Mouse (Mus musculus) ES-Bruce4 (cell line): Measurements from ENCODE around the gene Fbxw22. TPM values are rescaled to one million over a fixed set of nuclear protein-coding genes. Genes with fewer than 3 reads are reported as not detected.
"Not testable (repeated sequence)": the region's sequence is repeated elsewhere in the genome, so short reads cannot be mapped to it uniquely, and the experiment has no call there.

Experiments
- H3K27ac ChIP-seq: 2 replicates; pipeline ENCODE4 v1.5.1; 2012; ENCODE audit warnings: low read length, inconsistent platforms; ENCODE audit not compliant: insufficient read depth
- H3K27me3 ChIP-seq: 2 replicates; pipeline ENCODE4 v1.6.1; 2012; ENCODE audit warnings: mild to moderate bottlenecking, low read length, inconsistent platforms; ENCODE audit not compliant: control insufficient read depth, poor library complexity, insufficient read depth, severe bottlenecking
- H3K36me3 ChIP-seq: 2 replicates; pipeline ENCODE4 v1.6.1; 2012; ENCODE audit warnings: inconsistent platforms, mild to moderate bottlenecking, low read length, moderate library complexity; ENCODE audit not compliant: control insufficient read depth, poor library complexity, insufficient read depth, severe bottlenecking
- H3K4me1 ChIP-seq: one replicate; pipeline ENCODE4 v1.8.1; 2011; ENCODE audit warnings: low read length; ENCODE audit not compliant: control insufficient read depth, insufficient read depth
- H3K4me3 ChIP-seq: 2 replicates; pipeline ENCODE4 v1.5.1; 2011; ENCODE audit warnings: low read depth, mild to moderate bottlenecking, low read length
- H3K9ac ChIP-seq: 2 replicates; pipeline ENCODE4 v1.6.1; 2012; ENCODE audit warnings: low read depth, mild to moderate bottlenecking, inconsistent platforms; ENCODE audit not compliant: poor library complexity, severe bottlenecking
- H3K9me3 ChIP-seq: replicated peaks from 2 replicates; pipeline ENCODE4 v1.6.1; 2012; ENCODE audit warnings: mild to moderate bottlenecking, low read length, inconsistent platforms; ENCODE audit not compliant: control insufficient read depth, poor library complexity, insufficient read depth, severe bottlenecking
- CTCF ChIP-seq: IDR thresholded peaks from one replicate; pipeline ENCODE4 v1.8.1; 2011; ENCODE audit warnings: low read depth, low read length
- EP300 ChIP-seq: IDR thresholded peaks from 2 replicates; pipeline ENCODE4 v1.6.1; 2011; ENCODE audit warnings: low read depth, low read length; ENCODE audit not compliant: insufficient read depth
- POLR2A ChIP-seq: IDR thresholded peaks from one replicate; pipeline ENCODE4 v1.8.1; 2011; ENCODE audit warnings: low read length; ENCODE audit not compliant: insufficient read depth
- polyA plus RNA-seq: library from polyadenylated mRNA; stranded (reverse); fragments of >200 nt; gene quantifications from 2 replicates; pipeline ENCODE4 v1.2.4, GENCODE M21; 2011; ENCODE audit warnings: low read depth; ENCODE audit not compliant: missing spikeins, insufficient read depth, insufficient read length

Fbxw22 gene
- not detected in 2 replicates for polyA plus RNA-seq

DNA sequence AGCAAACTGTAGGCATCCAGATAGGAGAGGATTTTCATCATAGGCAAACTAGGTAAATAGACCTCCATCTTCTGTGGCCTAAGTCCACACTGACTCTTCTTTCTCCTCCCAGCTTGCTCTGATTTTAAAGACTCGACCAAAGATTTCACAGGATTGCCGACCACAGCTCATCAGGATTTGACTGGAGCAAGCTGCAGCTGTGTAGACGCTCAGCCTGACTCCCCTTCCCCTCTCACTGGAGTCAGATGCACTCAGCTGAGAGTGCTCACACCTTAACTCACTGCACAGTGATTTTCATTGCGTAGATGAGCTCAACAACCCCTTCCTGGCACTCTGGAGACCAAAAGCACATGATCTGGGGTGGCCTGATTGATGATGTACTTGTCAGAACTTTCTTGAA is at the start of gene Fbxw22:
Fbxw22 (minus strand) TSS at position 101 of the 400 bp plus-strand sequence.
- not testable (repeated sequence) for H3K9me3 ChIP-seq, H3K4me3 ChIP-seq, H3K9ac ChIP-seq, H3K27ac ChIP-seq, H3K36me3 ChIP-seq, H3K27me3 ChIP-seq, H3K4me1 ChIP-seq

DNA sequence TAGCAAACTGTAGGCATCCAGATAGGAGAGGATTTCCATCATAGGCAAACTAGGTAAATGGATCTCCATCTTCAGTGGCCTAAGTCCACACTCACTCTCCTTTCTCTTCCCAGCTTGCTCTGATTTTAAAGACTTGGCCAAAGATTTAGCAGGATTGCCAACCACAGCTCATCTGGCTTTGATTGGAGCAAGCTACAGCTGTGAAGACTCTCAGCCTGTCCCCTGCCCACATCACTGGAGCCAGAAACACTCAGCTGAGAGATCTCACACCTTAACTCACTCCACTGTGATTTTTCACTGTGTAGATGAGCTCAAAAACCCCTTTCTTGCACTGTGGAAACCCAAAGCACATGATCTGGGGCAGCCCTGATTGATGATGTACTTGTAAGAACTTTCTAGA is 44.9 kb upstream of the Fbxw22 start, which contains the start of gene Fbxw16:
Fbxw16 (minus strand) TSS at position 101 of the 400 bp plus-strand sequence.
- no peak for TF ChIP-seq CTCF
- no peak for TF ChIP-seq POLR2A
- no peak for TF ChIP-seq EP300
- no peak within 1 kb of the TSS for H3K9ac ChIP-seq
- H3K36me3 ChIP-seq, result no peaks in the 10 kb centered on the region
- H3K4me1 ChIP-seq, result no peaks in the 10 kb centered on the region
- no peak within 1 kb of the TSS for H3K27ac ChIP-seq
- no peak within 1 kb of the TSS for H3K4me3 ChIP-seq
- H3K9me3 ChIP-seq, result no peaks in the 10 kb centered on the region
- no peaks in the 10 kb centered on the region for H3K27me3 ChIP-seq

DNA sequence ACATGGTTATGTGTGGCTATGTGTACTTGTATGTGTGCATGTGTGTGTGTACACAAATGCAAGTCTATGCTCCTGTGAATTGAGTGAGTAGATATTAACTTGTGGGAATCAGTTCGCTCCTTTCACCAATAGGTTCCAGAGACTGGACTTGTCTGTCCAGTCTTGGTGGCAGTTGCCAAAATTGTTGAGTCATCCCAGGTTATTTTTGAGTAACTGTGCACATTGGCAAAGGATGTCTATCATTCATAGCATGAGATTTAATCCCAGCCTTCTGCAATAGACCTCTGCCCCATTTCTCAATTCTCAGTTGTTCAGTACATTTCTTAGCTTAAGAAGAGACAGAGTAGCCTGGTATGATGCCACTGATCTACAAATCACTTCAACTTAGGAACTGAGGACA is 28.9 kb upstream of the Fbxw22 start:
- Histone ChIP-seq H3K27me3 (no peaks in the 10 kb centered on the region), H3K36me3 (no peaks in the 10 kb centered on the region), H3K9ac (no peak overlapping the region), H3K9me3 (no peaks in the 10 kb centered on the region), H3K4me1 (no peaks in the 10 kb centered on the region), H3K4me3 (no peak overlapping the region), H3K27ac (no peak overlapping the region)
- TF ChIP-seq POLR2A, result no peak
- TF ChIP-seq CTCF, result no peak
- TF ChIP-seq EP300, result no peak

GRCm38 (mm10) chr9:109339559-109339958 is 64.5 kb downstream of the Fbxw22 start, which contains the start of gene Fbxw28:
Fbxw28 (minus strand) TSS chr9:109339659.
- H3K27me3 ChIP-seq, H3K9me3 ChIP-seq, H3K9ac ChIP-seq: not testable (repeated sequence)

More at GRCm38 (mm10) chr9:109339559-109339958, 64.5 kb downstream of the Fbxw22 start, which contains the start of gene Fbxw28:
- not testable (repeated sequence) for H3K27ac ChIP-seq, H3K36me3 ChIP-seq, H3K4me1 ChIP-seq, H3K4me3 ChIP-seq

Other genes starting within 250 kb of the Fbxw22 start
- gene Fbxw21, start 242.3 kb downstream of the Fbxw22 start, polyA plus RNA-seq, result not detected in 2 replicates
- not detected in 2 replicates for gene Fbxw13, start 208.3 kb downstream of the Fbxw22 start, polyA plus RNA-seq
- gene Fbxw20, start 169.5 kb downstream of the Fbxw22 start, polyA plus RNA-seq, result not detected in 2 replicates
- not detected in 2 replicates for gene Fbxw14, start 116.6 kb downstream of the Fbxw22 start, polyA plus RNA-seq
- not detected in 2 replicates for gene Fbxw28, start 64.6 kb downstream of the Fbxw22 start, polyA plus RNA-seq
- not detected in 2 replicates for gene Fbxw16, start 44.8 kb upstream of the Fbxw22 start, polyA plus RNA-seq
- gene Fbxw19, start 91.6 kb upstream of the Fbxw22 start, polyA plus RNA-seq, result 0.55 and 1.2 TPM in 2 replicates
- not detected in 2 replicates for gene Fbxw15, start 164.0 kb upstream of the Fbxw22 start, polyA plus RNA-seq
- gene Fbxw24, start 221.8 kb upstream of the Fbxw22 start, polyA plus RNA-seq, result not detected in 2 replicates